Mouse (Mus musculus): ENCODE measurements around the gene Gpr61.

GRCm38 (mm10) chr3:108111320-108111719 lies 43.4 kb downstream of the Gpr61 start:
- TF ChIP-seq CTCF (IDR thresholded peaks at IDR 0.05) (no peak), EP300 (IDR thresholded peaks at IDR 0.05) (no peak)
